Mouse (Mus musculus) frontal cortex, postnatal 36 days (tissue): ENCODE measurements around the gene 1700001J03Rik.
"Not testable (repeated sequence)": the region's sequence is repeated elsewhere in the genome, so short reads cannot be mapped to it uniquely, and the experiment has no call there.

Source experiments
- DNase-seq, 2 experiments: peaks; one replicate each; pipeline ENCODE4 v3.0.0; 2022; ENCODE audit warnings: low spot score in 2 of 2

The 1700001J03Rik gene

GRCm38 (mm10) chr5:146185204-146185603 is at the start of gene 1700001J03Rik:
Gene 1700001J03Rik, minus strand, starts transcription at chr5:146185304.
- not testable (repeated sequence) for DNase-seq

- DNase-seq = no peak
Measured at GRCm38 (mm10) chr5:146234336-146234735, 49.2 kb upstream of the 1700001J03Rik start.

GRCm38 (mm10) chr5:146232816-146233215 is 47.7 kb upstream of the 1700001J03Rik start:
- DNase-seq = no peak

GRCm38 (mm10) chr5:146232056-146232675 is 47.1 kb upstream of the 1700001J03Rik start:
- DNase-seq = no peak

GRCm38 (mm10) chr5:146231655-146231996 is 46.5 kb upstream of the 1700001J03Rik start:
- DNase-seq = peak in 1 of 2 experiments; percentile 46

- peak; percentile 92 to 95 for DNase-seq
Measured at GRCm38 (mm10) chr5:146230864-146231654, 46.0 kb upstream of the 1700001J03Rik start, which contains the start of gene Cdk8. Gene Cdk8, plus strand, starts transcription at chr5:146231230.

- DNase-seq = no peak
Measured at GRCm38 (mm10) chr5:146229869-146230650, 45.0 kb upstream of the 1700001J03Rik start.

GRCm38 (mm10) chr5:146227496-146227895 is 42.4 kb upstream of the 1700001J03Rik start:
- DNase-seq = no peak

- DNase-seq = no peak
Measured at GRCm38 (mm10) chr5:146223786-146224185, 38.7 kb upstream of the 1700001J03Rik start.

- no peak for DNase-seq
Measured at GRCm38 (mm10) chr5:146221722-146222121, 36.6 kb upstream of the 1700001J03Rik start.

- DNase-seq = peak; percentile 91 to 93
Measured at GRCm38 (mm10) chr5:146220879-146221714, 36.0 kb upstream of the 1700001J03Rik start, which contains the start of gene Rnf6. Gene Rnf6, minus strand, starts transcription at chr5:146221555.

GRCm38 (mm10) chr5:146220501-146220878 is 35.4 kb upstream of the 1700001J03Rik start:
- no peak for DNase-seq

GRCm38 (mm10) chr5:146205537-146205936 is 20.4 kb upstream of the 1700001J03Rik start:
- DNase-seq = no peak

GRCm38 (mm10) chr5:146203921-146204320 is 18.8 kb upstream of the 1700001J03Rik start:
- DNase-seq = no peak

GRCm38 (mm10) chr5:146200580-146200979 is 15.5 kb upstream of the 1700001J03Rik start:
- no peak for DNase-seq

GRCm38 (mm10) chr5:146199540-146199939 is 14.4 kb upstream of the 1700001J03Rik start:
- DNase-seq = no peak

- DNase-seq = no peak
Measured at GRCm38 (mm10) chr5:146199073-146199472, 14.0 kb upstream of the 1700001J03Rik start.

GRCm38 (mm10) chr5:146193360-146193759 is 8.3 kb upstream of the 1700001J03Rik start:
- no peak for DNase-seq

GRCm38 (mm10) chr5:146190501-146191269 is 5.6 kb upstream of the 1700001J03Rik start:
- DNase-seq = no peak

- DNase-seq = no peak
Measured at GRCm38 (mm10) chr5:146190093-146190492, 5.0 kb upstream of the 1700001J03Rik start.

GRCm38 (mm10) chr5:146188712-146189111 is 3.6 kb upstream of the 1700001J03Rik start:
- DNase-seq = no peak
